Mouse (Mus musculus) frontal cortex, postnatal 14 days (tissue): Measurements from ENCODE around the gene 1110051M20Rik.

Source experiments
- DNase-seq, 2 experiments: peaks; one replicate each; pipeline ENCODE4 v3.0.0; 2022; ENCODE audit warnings: low spot score in 2 of 2

Gene 1110051M20Rik

DNA sequence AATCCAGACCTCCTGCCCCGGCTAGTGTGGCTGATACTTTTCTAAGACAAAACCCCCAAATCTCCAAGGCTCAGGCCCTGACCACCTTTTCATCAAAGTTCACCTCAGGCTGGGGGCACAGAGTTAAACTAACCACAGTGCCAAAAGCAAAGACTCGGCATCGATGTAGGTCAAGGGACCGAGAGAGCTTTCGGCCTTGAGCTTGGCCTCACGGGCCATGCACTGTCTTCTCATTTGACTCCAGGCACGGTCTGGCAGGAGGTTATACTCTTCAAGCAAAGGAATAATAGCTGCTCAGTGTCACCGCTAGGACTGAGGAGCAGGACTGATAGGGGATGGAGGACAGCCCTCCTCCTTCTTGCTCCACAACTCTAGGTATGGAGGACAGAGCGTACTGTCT, 138.6 kb downstream of the 1110051M20Rik start:
- no peak for DNase-seq

DNA sequence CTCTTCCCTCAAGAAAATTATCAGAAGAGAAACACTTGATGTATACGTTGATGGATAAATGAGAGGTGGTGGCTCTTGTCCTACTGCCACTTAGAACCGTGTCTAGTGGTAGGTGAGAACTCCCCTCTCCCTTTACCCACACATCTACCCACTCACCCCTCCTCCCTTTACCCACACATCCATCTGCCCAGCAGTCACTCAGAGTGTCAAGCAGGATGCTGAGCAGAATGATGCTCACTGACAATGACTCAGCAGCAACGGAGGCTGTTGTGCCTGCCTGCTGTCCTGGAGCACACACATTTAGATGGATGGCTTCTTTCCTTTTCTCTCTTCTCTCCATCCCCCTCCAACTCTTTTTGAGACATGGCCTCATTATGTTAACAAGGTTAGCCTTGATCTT, 141.7 kb downstream of the 1110051M20Rik start:
- no peak for DNase-seq

- no peak for DNase-seq
Measured at GRCm38 (mm10) chr2:91301836-91302235, 142.7 kb downstream of the 1110051M20Rik start.

GRCm38 (mm10) chr2:91300784-91301183, 143.7 kb downstream of the 1110051M20Rik start:
- DNase-seq, result no peak

DNA sequence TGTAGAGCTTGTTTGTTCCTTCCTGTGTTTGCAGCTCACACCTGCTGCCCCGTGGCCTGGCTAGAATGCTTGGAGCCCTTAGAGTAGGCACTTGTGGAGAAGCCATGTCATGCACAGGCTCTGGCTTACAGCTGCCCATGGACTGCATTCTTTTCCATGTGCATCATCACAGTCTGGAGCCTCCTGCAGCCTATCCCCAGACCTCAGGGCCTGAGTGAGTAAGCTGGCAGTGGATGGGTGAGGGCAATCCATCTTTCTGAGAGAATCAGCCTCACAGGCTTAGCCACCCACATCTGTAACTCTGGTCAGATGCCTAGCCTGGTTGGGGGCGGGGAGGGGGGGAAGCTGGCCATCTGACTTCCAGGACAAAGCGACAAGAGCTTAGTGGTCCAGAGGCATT, 145.3 kb downstream of the 1110051M20Rik start:
- DNase-seq, result no peak

- DNase-seq, result no peak
Measured at GRCm38 (mm10) chr2:91295895-91296294, 148.6 kb downstream of the 1110051M20Rik start.

DNA sequence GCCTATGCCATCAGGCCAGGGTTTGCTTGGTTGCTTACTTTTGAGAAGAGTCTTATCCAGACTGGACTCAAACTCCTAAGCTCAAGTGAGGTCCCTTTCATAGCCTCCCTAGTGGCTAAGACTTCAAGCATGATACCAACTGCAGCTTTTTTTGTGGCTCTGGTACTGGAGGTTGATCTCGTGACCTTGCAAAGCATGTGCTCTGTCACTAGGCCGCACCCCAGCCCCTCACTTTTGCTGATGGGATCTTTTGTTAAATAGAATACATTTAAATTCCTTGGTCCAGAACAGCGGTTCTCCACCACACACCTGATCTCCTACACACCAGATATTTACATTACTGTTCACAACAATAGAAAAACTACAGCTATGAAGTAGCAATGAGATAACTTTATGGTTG, 150.3 kb downstream of the 1110051M20Rik start:
- no peak for DNase-seq

- no peak for DNase-seq
Measured at GRCm38 (mm10) chr2:91291197-91292007, 153.1 kb downstream of the 1110051M20Rik start.

GRCm38 (mm10) chr2:91287563-91287962, 156.9 kb downstream of the 1110051M20Rik start:
- no peak for DNase-seq

- DNase-seq, result peak in 1 of 2 experiments; percentile 72
Measured at GRCm38 (mm10) chr2:91285885-91286505, 158.5 kb downstream of the 1110051M20Rik start.

DNA sequence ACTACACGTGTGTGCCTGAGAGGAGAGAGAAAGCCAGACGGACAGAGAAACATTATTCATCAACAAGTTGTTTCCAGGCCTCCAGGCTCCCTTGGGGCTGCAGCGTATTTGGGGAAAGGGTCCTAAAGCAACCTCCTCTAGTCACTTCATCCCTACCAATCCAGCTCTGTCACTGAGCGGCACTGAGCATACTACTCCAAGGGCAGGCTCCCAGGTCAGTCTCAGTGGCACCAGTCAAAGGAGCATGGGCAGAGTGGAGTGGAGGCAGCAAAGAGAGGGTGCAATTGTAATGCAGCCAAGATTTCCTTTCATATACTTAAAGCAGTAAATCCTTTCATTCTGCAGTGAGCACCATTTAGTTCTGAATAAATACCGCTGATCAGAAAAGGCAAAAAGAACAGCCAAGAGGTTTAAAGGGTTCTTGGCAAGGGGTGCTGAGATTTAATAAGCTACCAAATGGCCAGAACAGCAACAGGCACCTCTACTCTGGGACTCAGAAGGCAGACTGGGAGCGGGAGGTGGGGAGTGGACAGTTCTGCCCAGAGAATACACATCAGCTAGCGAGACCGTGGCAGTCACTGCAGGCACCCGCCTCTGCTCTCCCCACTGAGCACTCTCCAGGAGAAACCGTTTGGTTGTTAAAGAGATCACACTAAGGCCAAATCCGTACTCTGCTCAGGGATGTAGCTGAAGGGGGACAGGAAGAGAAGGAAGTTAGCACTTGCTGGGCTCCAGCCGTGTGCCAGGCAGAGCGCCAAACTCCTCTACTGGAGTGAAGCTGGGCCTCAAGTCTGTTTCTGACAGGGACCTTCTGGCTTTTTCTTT, 159.9 kb downstream of the 1110051M20Rik start:
- peak in 1 of 2 experiments; percentile 23 for DNase-seq

- no peak for DNase-seq
Measured at GRCm38 (mm10) chr2:91283972-91284371, 160.5 kb downstream of the 1110051M20Rik start.

GRCm38 (mm10) chr2:91281366-91281765, 163.1 kb downstream of the 1110051M20Rik start:
- DNase-seq, result no peak

DNA sequence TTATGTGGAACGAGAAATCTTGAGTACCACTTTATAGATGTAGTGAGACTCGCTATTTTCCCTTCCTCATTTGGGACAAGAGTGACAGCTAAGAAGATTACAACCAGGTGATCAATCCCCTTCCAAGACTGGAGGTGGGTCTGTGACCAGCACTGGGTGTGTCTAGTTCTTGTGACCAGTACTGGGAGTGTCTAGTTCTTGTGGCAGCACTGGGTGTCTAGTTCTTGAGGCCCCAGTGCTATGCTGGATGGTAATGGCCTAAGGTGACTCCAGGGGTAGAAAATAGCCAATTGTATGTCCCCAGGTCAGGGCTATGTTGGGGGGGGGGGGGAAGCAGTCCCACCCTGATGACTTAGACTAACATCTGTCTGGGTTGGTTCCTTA, 165.1 kb downstream of the 1110051M20Rik start:
- no peak for DNase-seq

- DNase-seq, result peak in 1 of 2 experiments; percentile 47
Measured at GRCm38 (mm10) chr2:91278749-91279371, 165.6 kb downstream of the 1110051M20Rik start.

DNA sequence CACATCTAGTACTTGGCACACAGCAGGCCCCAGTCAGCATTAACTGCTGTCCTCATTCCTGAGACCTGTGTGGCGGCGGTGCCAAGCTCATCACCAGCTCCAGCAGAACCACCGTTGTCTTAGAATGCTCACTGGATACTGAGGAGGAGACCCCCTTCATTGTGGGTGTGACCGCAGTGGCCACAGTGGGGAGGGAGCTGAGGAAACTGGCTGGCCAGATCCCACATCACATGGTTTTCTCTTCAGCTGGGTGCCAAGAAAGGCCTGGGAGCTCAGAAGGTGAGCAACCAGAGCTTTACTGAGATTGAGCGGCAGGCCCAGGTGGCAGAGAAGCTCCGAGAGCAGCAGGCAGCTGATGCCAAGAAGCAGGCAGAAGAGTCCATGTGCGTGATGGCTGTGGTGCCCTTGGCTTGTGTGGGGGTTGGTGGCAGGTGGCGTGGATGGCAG, 174.8 kb downstream of the 1110051M20Rik start:
- DNase-seq, result no peak

DNA sequence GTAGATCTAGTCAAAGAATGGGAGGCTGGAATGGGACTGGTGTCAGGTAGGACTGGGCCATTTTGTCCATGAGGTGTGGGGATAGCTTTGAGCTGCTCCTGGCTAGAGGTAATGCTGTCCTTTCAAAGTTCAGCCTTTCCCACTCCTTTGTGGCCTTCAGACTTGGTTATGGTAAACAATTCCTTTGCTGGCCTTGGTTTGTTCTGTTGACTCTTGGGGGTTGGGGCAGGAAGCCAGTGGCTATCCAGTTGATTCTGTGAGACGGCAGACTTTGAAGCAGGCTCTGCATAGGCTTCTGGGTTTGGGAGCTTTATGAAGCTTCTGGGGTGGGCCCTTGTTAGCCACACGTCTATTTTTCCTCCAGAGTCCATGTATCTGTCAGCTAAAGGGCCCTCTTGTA, 175.8 kb downstream of the 1110051M20Rik start:
- no peak for DNase-seq

GRCm38 (mm10) chr2:91268042-91268441, 176.5 kb downstream of the 1110051M20Rik start:
- DNase-seq, result no peak

GRCm38 (mm10) chr2:91264711-91265681, 179.5 kb downstream of the 1110051M20Rik start, which contains the start of gene Arfgap2:
TSS of gene Arfgap2 (plus strand) at chr2:91264974.
- peak; percentile 98 to 99 for DNase-seq
